Mouse (Mus musculus) kidney, adult 2 months (tissue): Measurements from ENCODE around the gene Il4ra.

Experiments
- CTCF ChIP-seq: fragments of 200-500 bp; conservative IDR thresholded peaks from 2 replicates; pipeline ENCODE4 v1.5.1; 2011; ENCODE audit warnings: low read depth, mild to moderate bottlenecking, control low read depth, low read length, moderate library complexity, mixed read lengths; ENCODE audit not compliant: insufficient read depth, insufficient read length
- POLR2A ChIP-seq: fragments of 200-500 bp; IDR thresholded peaks from one replicate; pipeline ENCODE4 v1.6.1; 2011; ENCODE audit warnings: low read depth, low read length, control low read depth

- TF ChIP-seq POLR2A: no peak
- TF ChIP-seq CTCF: peak; percentile 99
Observed at GRCm38 (mm10) chr7:125581317-125581672, 29.4 kb downstream of the Il4ra start.
